Mouse (Mus musculus): Measurements from ENCODE around the gene Csf2. TPM values are rescaled to one million over a fixed set of nuclear protein-coding genes. Genes with fewer than 3 reads are reported as not detected.

The Csf2 gene
- polyA plus RNA-seq, 1 experiment: not detected

- Histone ChIP-seq H3K79me3 (ENCODE audit: low read depth) (no peaks in the 10 kb centered on the region), H3K36me3 (ENCODE audit: control insufficient read depth, insufficient read depth) (no peaks in the 10 kb centered on the region), H3K27me3 (ENCODE audit: control insufficient read depth, insufficient read depth, insufficient read length) (no peaks in the 10 kb centered on the region), H3K79me2 (ENCODE audit: control insufficient read depth, insufficient read depth) (no peaks in the 10 kb centered on the region), H3K4me3 (ENCODE audit: insufficient read depth, poor library complexity, severe bottlenecking) (no peak overlapping the region), H3ac (ENCODE audit: control insufficient read depth, insufficient read length, low read depth) (peak overlapping the region; percentile 27)
- no peak for TF ChIP-seq CEBPB (IDR thresholded peaks at IDR 0.05; ENCODE audit: low read depth)
- peak; percentile 55 for TF ChIP-seq FOSL1 (IDR thresholded peaks at IDR 0.05; ENCODE audit: insufficient read depth, low read length, poor library complexity, severe bottlenecking)
Measured at GRCm38 (mm10) chr11:54224475-54224986, 24.9 kb downstream of the Csf2 start.

- Histone ChIP-seq H3K27me3 (ENCODE audit: control insufficient read depth, insufficient read depth, insufficient read length) (no peaks in the 10 kb centered on the region), H3K79me3 (ENCODE audit: low read depth) (no peaks in the 10 kb centered on the region), H3K4me3 (ENCODE audit: insufficient read depth, poor library complexity, severe bottlenecking) (no peak overlapping the region), H3K79me2 (ENCODE audit: control insufficient read depth, insufficient read depth) (no peaks in the 10 kb centered on the region), H3ac (ENCODE audit: control insufficient read depth, insufficient read length, low read depth) (no peak overlapping the region), H3K36me3 (ENCODE audit: control insufficient read depth, insufficient read depth) (no peaks in the 10 kb centered on the region)
- no peak for TF ChIP-seq FOSL1 (IDR thresholded peaks at IDR 0.05; ENCODE audit: insufficient read depth, low read length, poor library complexity, severe bottlenecking)
- peak; percentile 83 for TF ChIP-seq CEBPB (IDR thresholded peaks at IDR 0.05; ENCODE audit: low read depth)
- no peak for TF ChIP-seq CTCF (IDR thresholded peaks at IDR 0.05; ENCODE audit: control insufficient read depth, insufficient read depth, insufficient read length)
- peak; percentile 55 for TF ChIP-seq USF1 (IDR thresholded peaks at IDR 0.05; ENCODE audit: low read depth)
- peak; percentile 82 for TF ChIP-seq MAX (IDR thresholded peaks at IDR 0.05)
- TF ChIP-seq MYOG (IDR thresholded peaks at IDR 0.05; ENCODE audit: control insufficient read depth, extremely low read depth, insufficient read length): no peak
- TF ChIP-seq MYOD1 (IDR thresholded peaks at IDR 0.05; ENCODE audit: control insufficient read depth, insufficient read length, low read depth): peak; percentile 98
Measured at GRCm38 (mm10) chr11:54223637-54224474, 25.6 kb downstream of the Csf2 start.

DNA sequence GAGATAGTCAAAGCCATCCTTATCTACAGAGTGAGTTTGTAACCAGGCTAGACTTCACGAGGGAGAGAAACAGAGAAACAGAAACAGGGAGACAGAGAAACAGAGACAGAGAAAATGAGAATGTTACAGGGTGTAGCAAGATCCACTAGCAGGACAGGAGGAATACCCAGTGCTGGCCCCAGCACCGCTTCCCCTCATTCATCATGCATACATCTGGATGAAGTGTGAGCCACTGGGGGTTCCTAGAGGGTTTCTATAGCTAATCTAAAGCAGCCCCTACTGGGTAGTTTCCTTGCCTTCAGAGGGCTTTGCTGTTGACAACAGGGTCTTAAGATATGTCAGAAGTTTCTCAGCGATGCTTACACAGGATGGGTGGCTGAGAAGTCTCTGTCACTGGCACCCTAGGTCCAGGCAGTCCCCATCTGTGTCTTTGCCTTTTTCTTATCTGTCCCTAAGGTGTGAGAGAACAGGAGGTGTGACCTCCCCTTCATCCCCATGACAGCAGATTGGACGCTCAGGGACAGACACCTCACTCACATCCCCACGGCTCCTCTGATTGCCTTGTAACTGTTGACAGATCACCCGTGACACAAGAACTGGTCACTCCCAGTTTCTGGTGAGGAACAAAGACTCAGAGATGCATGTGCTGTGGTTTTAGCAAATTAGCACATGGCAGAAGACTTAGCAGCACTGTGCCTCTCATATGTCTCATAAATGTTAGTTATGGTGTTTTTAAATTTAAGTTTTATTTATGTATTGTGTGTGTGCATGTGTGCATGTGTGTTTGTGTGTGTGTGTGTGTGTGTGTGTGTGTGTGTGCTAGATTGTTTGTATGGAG is 29.3 kb downstream of the Csf2 start:
- no peaks in the 10 kb centered on the region for H3K79me2 ChIP-seq (ENCODE audit: control insufficient read depth, insufficient read depth)
- no peak overlapping the region for H3ac ChIP-seq (ENCODE audit: control insufficient read depth, insufficient read length, low read depth)

GRCm38 (mm10) chr11:54219191-54219590 is 30.3 kb downstream of the Csf2 start:
- Histone ChIP-seq H3K4me3 (ENCODE audit: insufficient read depth, poor library complexity, severe bottlenecking) (no peak overlapping the region), H3K79me3 (ENCODE audit: low read depth) (no peaks in the 10 kb centered on the region), H3K79me2 (ENCODE audit: control insufficient read depth, insufficient read depth) (no peaks in the 10 kb centered on the region), H3K36me3 (ENCODE audit: control insufficient read depth, insufficient read depth) (no peaks in the 10 kb centered on the region), H3ac (ENCODE audit: control insufficient read depth, insufficient read length, low read depth) (no peak overlapping the region), H3K27me3 (ENCODE audit: control insufficient read depth, insufficient read depth, insufficient read length) (no peaks in the 10 kb centered on the region)
- TF ChIP-seq CTCF (IDR thresholded peaks at IDR 0.05; ENCODE audit: control insufficient read depth, insufficient read depth, insufficient read length) (no peak), USF1 (IDR thresholded peaks at IDR 0.05; ENCODE audit: low read depth) (no peak), FOSL1 (IDR thresholded peaks at IDR 0.05; ENCODE audit: insufficient read depth, low read length, poor library complexity, severe bottlenecking) (no peak), CEBPB (IDR thresholded peaks at IDR 0.05; ENCODE audit: low read depth) (no peak)

More for the DNA sequence above, 29.3 kb downstream of the Csf2 start:
- Histone ChIP-seq H3K36me3 (ENCODE audit: control insufficient read depth, insufficient read depth) (no peaks in the 10 kb centered on the region), H3K79me3 (ENCODE audit: low read depth) (no peaks in the 10 kb centered on the region), H3K27me3 (ENCODE audit: control insufficient read depth, insufficient read depth, insufficient read length) (no peaks in the 10 kb centered on the region), H3K4me3 (ENCODE audit: insufficient read depth, poor library complexity, severe bottlenecking) (no peak overlapping the region)
- TF ChIP-seq MAX (IDR thresholded peaks at IDR 0.05) (no peak), MYOD1 (IDR thresholded peaks at IDR 0.05; ENCODE audit: control insufficient read depth, insufficient read length, low read depth) (no peak), CEBPB (IDR thresholded peaks at IDR 0.05; ENCODE audit: low read depth) (no peak)

GRCm38 (mm10) chr11:54217384-54217783 is 32.1 kb downstream of the Csf2 start:
- Histone ChIP-seq H3K27me3 (ENCODE audit: control insufficient read depth, insufficient read depth, insufficient read length) (no peaks in the 10 kb centered on the region), H3K4me3 (ENCODE audit: insufficient read depth, poor library complexity, severe bottlenecking) (no peak overlapping the region), H3ac (ENCODE audit: control insufficient read depth, insufficient read length, low read depth) (no peak overlapping the region), H3K36me3 (ENCODE audit: control insufficient read depth, insufficient read depth) (no peaks in the 10 kb centered on the region), H3K79me2 (ENCODE audit: control insufficient read depth, insufficient read depth) (no peaks in the 10 kb centered on the region), H3K79me3 (ENCODE audit: low read depth) (no peaks in the 10 kb centered on the region)
- TF ChIP-seq USF1 (IDR thresholded peaks at IDR 0.05; ENCODE audit: low read depth) (no peak), MYOG (IDR thresholded peaks at IDR 0.05; ENCODE audit: control insufficient read depth, extremely low read depth, insufficient read length) (no peak), CTCF (IDR thresholded peaks at IDR 0.05; ENCODE audit: control insufficient read depth, insufficient read depth, insufficient read length) (no peak), FOSL1 (IDR thresholded peaks at IDR 0.05; ENCODE audit: insufficient read depth, low read length, poor library complexity, severe bottlenecking) (no peak), CEBPB (IDR thresholded peaks at IDR 0.05; ENCODE audit: low read depth) (no peak), MAX (IDR thresholded peaks at IDR 0.05) (no peak), MYOD1 (IDR thresholded peaks at IDR 0.05; ENCODE audit: control insufficient read depth, insufficient read length, low read depth) (no peak)
